Comparison of ENCODE assay signal across 21 mouse cellular contexts in the genomic region with DNA sequence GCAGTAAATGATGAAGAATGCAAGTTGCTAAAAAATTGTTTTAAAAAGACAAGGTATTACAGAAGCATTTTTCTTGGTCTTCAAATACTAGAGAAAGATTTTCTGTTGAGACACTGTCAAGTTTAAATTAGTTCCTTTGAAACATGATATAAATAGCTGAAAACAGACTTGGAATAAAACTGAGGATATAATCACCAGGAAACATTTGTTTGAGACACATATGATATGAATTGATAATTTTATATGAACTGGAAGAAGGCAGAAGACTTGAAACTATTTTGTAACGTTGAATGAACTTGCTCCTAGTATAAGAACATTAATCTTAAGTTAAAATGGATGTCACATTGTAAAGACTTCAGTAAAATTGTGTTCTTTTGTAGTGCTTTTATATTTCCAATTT. TPM values are rescaled to one million over a fixed set of nuclear protein-coding genes. Genes with fewer than 3 reads are reported as not detected.
"Had no signal": no experiment of that assay in that cellular context is flagged by ENCODE, and none has a peak within 500 bp of the region (broad histone marks: within the 10 kb centered on the region; RNA-seq: fewer than 3 reads in every experiment).

No protein-coding gene starts in this region.

- DNase-seq: retina, postnatal 1 day; right cerebral cortex, adult 18-20 months; right cerebral cortex, postnatal 14 days; right cerebral cortex, postnatal 25 days; right cerebral cortex, postnatal 4 days; spleen, adult 18-20 months; thymus, adult 18-20 months; thymus, adult 2 months; thymus, postnatal 14 days; thymus, postnatal 25 days; thymus, postnatal 36 days; thymus, postnatal 4 days had no signal

- H3K27me3 ChIP-seq: neural tube, embryonic 13.5 days; neural tube, embryonic 15.5 days; stomach, embryonic 15.5 days had no signal

- H3K4me3 ChIP-seq: neural tube, embryonic 13.5 days; neural tube, embryonic 15.5 days; stomach, embryonic 15.5 days had no signal

- H3K27ac ChIP-seq: neural tube, embryonic 13.5 days; neural tube, embryonic 15.5 days; stomach, embryonic 15.5 days; stomach, postnatal 0 days had no signal

- H3K9ac ChIP-seq: neural tube, embryonic 13.5 days; neural tube, embryonic 15.5 days; stomach, embryonic 15.5 days had no signal

- H3K9me3 ChIP-seq: neural tube, embryonic 15.5 days; stomach, embryonic 15.5 days had no signal

- H3K36me3 ChIP-seq: neural tube, embryonic 13.5 days; neural tube, embryonic 15.5 days; stomach, embryonic 15.5 days had no signal

- H3K4me1 ChIP-seq: neural tube, embryonic 13.5 days; neural tube, embryonic 15.5 days; stomach, embryonic 15.5 days had no signal

RNA-seq across cellular contexts. Expression of a gene that starts 11.1 kb away (rescaled TPM):
- total RNA-seq: neutrophil, adult 5-6 weeks had no signal
- polyA plus RNA-seq: small intestine, adult 2 months; spleen, adult 2 months; stomach, postnatal 0 days; thymus, adult 2 months; thymus, postnatal 0 days; urinary bladder, adult 2 months had no signal
